Mouse (Mus musculus) embryo, embryonic 10 days (tissue): Measurements from ENCODE around the gene Tssk6.

ENCODE experiments used
- DNase-seq: peaks from one replicate; pipeline ENCODE4 v3.0.0-alpha.2; 2015; ENCODE audit warnings: low spot score

The Tssk6 gene

DNA sequence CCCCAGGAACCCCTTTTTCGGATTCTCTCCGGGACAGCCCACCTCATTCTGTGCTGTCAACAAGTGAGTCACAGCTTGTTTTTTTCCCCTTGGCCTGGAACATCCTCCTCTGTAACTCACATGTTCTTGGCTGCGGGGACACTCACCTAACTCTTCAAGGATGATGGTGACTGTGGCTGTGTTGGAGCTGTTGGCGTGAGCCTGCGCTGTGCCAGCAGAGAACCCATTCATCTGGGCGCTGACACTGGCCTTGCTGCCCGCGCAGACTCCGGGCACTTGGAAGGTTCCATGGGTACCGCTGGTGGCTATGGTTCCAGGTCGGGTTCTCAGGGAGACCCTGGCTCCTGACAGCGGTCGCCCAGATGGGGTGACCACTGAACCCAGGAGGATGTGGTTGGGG, 17.8 kb upstream of the Tssk6 start:
- no peak for DNase-seq

GRCm38 (mm10) chr8:69887289-69888243, 14.4 kb upstream of the Tssk6 start, which contains the start of gene Cilp2:
TSS of gene Cilp2 (minus strand) at chr8:69887687.
- no peak for DNase-seq

DNA sequence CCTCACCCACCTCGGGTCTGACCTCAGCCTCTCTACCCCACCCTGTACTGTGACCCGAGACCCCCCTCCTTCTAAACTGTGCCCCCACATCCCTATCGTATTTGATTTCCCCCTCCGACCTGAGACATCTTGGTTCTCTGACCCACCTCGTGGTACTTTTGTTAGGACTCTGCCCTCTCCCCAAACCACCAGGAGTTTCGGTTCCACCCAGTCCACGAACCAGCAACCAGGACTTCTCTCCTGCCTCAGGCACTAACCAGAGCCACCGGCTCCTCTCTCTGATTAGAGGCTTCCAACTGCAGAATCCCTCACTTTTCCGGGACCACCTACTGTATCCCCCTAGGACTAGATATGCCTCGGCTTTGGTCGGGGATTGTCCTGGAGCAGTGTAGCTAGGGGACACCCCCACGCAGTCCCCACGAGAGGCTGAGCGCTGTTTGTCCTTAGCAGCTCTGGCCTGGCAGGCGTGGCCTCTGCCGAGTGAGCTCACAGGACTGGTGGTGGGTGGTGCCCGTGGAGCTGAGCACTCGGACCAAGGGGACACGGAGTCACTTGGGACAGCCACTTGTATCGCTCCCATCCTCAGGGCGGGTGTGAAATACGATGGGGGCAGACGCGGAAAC, 13.6 kb upstream of the Tssk6 start:
- no peak for DNase-seq

GRCm38 (mm10) chr8:69888902-69889301, 13.1 kb upstream of the Tssk6 start:
- no peak for DNase-seq

DNA sequence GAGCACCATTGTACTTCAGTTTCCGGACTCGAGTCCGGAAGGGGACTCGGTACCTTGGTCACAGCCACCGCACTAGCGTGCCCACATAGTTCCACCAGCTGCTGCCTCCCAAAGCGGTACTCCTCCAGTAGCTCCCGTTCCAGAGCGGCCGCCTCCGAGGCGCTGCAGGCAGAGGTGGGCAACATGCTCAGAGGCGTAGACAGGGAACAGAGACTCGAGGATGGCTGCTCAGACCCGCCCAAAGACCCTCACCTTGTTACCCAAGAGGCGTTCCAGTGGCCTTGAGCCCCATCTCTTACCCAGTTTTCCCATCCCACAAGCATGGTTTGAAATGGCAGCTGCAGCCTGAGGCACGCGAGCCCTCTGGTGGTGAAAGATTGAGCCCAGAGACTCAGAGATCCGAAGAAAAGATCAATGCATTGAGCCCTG, 11.2 kb upstream of the Tssk6 start:
- DNase-seq, result peak; percentile 84

- peak; percentile 84 for DNase-seq
Measured at GRCm38 (mm10) chr8:69893863-69894262, 8.1 kb upstream of the Tssk6 start.

DNA sequence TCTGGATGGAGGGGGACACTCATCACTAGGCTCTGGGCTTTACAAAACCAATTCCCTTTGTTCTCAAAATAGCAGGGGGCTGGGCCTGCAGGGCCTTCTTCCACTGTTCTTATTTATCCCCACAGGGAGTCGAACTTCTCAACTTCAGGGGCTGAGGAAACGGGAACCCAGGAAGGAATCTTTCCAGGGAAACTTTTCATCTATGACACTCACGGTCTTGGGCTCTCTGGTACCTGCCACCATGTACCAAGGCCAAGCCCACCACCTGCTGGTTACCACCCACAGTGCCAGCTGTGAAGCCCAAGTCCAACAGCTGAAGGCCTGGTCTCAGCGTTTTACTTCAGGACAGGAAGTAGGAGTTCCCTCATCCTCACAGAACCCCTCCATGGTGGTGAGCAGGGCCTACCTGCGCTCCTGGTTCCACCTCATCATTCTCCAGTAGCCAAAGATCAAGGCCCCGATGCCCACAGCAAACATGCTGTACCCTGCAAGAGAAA, 7.1 kb upstream of the Tssk6 start:
- DNase-seq, result no peak

GRCm38 (mm10) chr8:69895772-69896451, 6.1 kb upstream of the Tssk6 start:
- no peak for DNase-seq

GRCm38 (mm10) chr8:69897857-69898256, 4.1 kb upstream of the Tssk6 start:
- no peak for DNase-seq

- DNase-seq, result no peak
Measured at GRCm38 (mm10) chr8:69899876-69900275, 2.1 kb upstream of the Tssk6 start.

GRCm38 (mm10) chr8:69900895-69901451, 1.0 kb upstream of the Tssk6 start:
- no peak for DNase-seq

GRCm38 (mm10) chr8:69901484-69902162, 361 bp upstream of the Tssk6 start:
- peak; percentile 99 for DNase-seq

GRCm38 (mm10) chr8:69903063-69903542, 1.1 kb downstream of the Tssk6 start:
- peak; percentile 100 for DNase-seq

DNA sequence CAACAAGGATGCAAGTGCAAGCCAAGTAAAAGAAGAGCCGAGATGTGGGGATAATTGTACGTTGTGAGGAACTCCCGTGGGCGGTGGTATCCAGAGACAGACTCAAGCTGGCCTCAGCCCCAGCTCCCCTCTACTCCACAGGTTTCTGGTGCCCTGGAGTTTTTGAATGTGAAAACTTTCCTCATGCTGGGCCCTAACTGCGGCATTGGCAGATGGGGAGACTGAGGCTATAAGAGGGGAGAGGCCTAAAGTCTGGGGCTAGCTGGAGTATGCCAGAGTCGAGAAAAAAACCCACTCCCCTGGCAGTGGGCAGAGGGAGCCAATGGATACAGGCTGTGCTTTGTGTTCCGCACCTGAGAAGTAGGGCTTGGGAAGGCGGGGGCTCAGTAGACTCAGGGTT, 2.1 kb downstream of the Tssk6 start:
- DNase-seq, result no peak

DNA sequence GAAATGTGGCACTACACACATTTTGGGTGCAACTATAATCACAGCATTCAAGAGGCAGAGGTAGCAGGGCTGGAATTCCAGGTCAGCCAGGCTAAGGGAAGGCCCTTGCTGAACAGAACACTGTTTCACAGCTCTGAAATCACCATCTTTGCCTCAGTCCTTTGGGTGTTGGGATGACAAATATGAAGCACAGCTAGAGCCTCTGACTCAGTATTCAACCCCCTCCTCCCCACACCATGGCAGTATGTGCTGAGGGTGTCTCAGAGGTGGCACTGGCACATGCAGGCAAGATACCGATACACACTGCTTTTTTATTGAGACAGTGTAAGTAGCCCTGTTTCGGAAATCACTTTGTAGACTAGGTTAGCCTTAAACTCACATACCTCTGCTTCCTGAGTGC, 4.3 kb downstream of the Tssk6 start:
- no peak for DNase-seq

DNA sequence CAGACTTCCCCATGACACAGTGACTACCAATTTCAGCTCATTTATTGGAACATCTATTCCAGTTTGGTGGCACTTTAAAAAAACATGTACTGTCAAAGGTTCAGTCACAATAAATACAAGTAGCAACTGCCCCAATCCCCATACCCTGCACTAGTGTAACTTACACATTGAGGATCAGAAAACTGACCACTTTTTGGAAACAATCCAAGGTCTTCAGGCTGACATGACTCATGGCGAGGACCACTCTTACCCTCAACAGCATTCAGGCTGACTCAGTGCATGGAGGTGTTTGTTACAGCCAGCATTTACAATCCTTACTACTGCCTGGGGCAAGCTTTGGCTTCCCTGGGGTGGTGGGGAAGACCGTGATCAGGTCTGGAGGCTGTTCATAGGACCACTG, 5.1 kb downstream of the Tssk6 start:
- DNase-seq, result no peak

- DNase-seq, result no peak
Measured at GRCm38 (mm10) chr8:69911917-69912316, 9.9 kb downstream of the Tssk6 start.

DNA sequence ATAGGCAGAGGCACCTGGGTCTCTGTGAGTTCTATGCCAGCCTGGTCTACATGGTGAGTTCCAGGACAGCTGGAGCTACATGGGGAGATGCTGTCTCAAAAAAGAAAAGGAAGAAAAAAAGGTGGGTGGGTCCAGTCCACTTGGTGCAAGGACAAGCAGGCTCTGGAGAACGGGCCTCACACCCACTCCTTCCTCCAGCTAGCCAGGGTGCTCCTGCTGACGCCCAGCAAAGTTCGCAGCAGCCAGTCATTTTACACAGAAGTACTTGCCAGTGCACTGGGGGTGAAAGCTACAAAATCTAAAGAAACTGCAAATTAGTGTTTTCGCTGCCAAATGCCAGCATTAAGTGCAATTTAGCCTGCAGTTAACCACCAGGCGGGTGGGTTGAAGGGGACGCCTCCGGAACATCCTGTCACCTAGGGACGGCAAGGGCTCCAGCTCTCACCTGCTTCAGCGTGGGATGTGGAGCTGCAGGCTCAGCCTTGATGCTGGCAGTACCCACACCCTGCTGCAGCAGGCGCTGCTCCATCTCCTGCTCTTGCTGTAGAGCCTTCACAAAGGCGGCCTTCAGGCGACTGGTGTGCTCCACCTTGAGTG, 10.6 kb downstream of the Tssk6 start:
- no peak for DNase-seq

GRCm38 (mm10) chr8:69914526-69914925, 12.5 kb downstream of the Tssk6 start:
- DNase-seq, result no peak

- DNase-seq, result peak; percentile 44
Measured at GRCm38 (mm10) chr8:69915748-69916147, 13.8 kb downstream of the Tssk6 start.

GRCm38 (mm10) chr8:69918506-69918905, 16.5 kb downstream of the Tssk6 start:
- no peak for DNase-seq
